Mouse (Mus musculus): ENCODE results near the gene Arhgef11. TPM values are rescaled to one million over a fixed set of nuclear protein-coding genes. Genes with fewer than 3 reads are reported as not detected.

Gene Arhgef11
- polyA plus RNA-seq (2014; fragmentation: Illumina TruSeq; extraction: RNeasy Lipid Tissue Mini Kit (QIAGEN cat#74804); ENCODE audit: low read depth, low replicate concordance), result 6.9 TPM

GRCm38 (mm10) chr3:87616957-87617810 lies at the start of gene Arhgef11:
Gene Arhgef11 (plus strand): TSS chr3:87617559.

GRCm38 (mm10) chr3:87748431-87748830 lies 131.1 kb downstream of the Arhgef11 start, which contains the start of gene Lrrc71:
Gene Lrrc71 (minus strand): TSS chr3:87748625.

Other genes with a start within 250 kb of the Arhgef11 start
- gene Fcrl1, start 241.2 kb upstream of the Arhgef11 start, polyA plus RNA-seq (2014; fragmentation: Illumina TruSeq; extraction: RNeasy Lipid Tissue Mini Kit (QIAGEN cat#74804); ENCODE audit: low read depth, low replicate concordance), result 0.21 TPM
- gene Fcrl5, start 181.8 kb upstream of the Arhgef11 start, polyA plus RNA-seq (2014; fragmentation: Illumina TruSeq; extraction: RNeasy Lipid Tissue Mini Kit (QIAGEN cat#74804); ENCODE audit: low read depth, low replicate concordance), result not detected
- gene Etv3, start 92.2 kb upstream of the Arhgef11 start, polyA plus RNA-seq (2014; fragmentation: Illumina TruSeq; extraction: RNeasy Lipid Tissue Mini Kit (QIAGEN cat#74804); ENCODE audit: low read depth, low replicate concordance), result 5.3 TPM
- gene Lrrc71, start 131.1 kb downstream of the Arhgef11 start, polyA plus RNA-seq (2014; fragmentation: Illumina TruSeq; extraction: RNeasy Lipid Tissue Mini Kit (QIAGEN cat#74804); ENCODE audit: low read depth, low replicate concordance), result not detected
- not detected for gene Ntrk1, start 177.6 kb downstream of the Arhgef11 start, polyA plus RNA-seq (2014; fragmentation: Illumina TruSeq; extraction: RNeasy Lipid Tissue Mini Kit (QIAGEN cat#74804); ENCODE audit: low read depth, low replicate concordance)
- not detected for gene Insrr, start 179.4 kb downstream of the Arhgef11 start, polyA plus RNA-seq (2014; fragmentation: Illumina TruSeq; extraction: RNeasy Lipid Tissue Mini Kit (QIAGEN cat#74804); ENCODE audit: low read depth, low replicate concordance)
- 0.34 TPM for gene Pear1, start 206.7 kb downstream of the Arhgef11 start, polyA plus RNA-seq (2014; fragmentation: Illumina TruSeq; extraction: RNeasy Lipid Tissue Mini Kit (QIAGEN cat#74804); ENCODE audit: low read depth, low replicate concordance)
- 0.11 TPM for gene Sh2d2a, start 229.2 kb downstream of the Arhgef11 start, polyA plus RNA-seq (2014; fragmentation: Illumina TruSeq; extraction: RNeasy Lipid Tissue Mini Kit (QIAGEN cat#74804); ENCODE audit: low read depth, low replicate concordance)

Measured in liver, adult 10 weeks (tissue).